Mouse (Mus musculus): ENCODE data around the gene C1rl.
A peak's percentile ranks its signal among the peaks of the same experiment; 100 is the strongest.
"Not testable (repeated sequence)": the region's sequence is repeated elsewhere in the genome, so short reads cannot be mapped to it uniquely, and the experiment has no call there.

The C1rl gene

GRCm38 (mm10) chr6:124471783-124472638 lies 20.9 kb upstream of the C1rl start:
- DNase-seq (ENCODE audit: low read depth, low spot score), result not testable (repeated sequence)

GRCm38 (mm10) chr6:124472801-124473200 lies 20.1 kb upstream of the C1rl start:
- DNase-seq (ENCODE audit: low read depth, low spot score), result peak; percentile 90

GRCm38 (mm10) chr6:124474621-124475020 lies 18.3 kb upstream of the C1rl start:
- DNase-seq (ENCODE audit: low read depth, low spot score), result peak; percentile 94

GRCm38 (mm10) chr6:124475335-124476075 lies 17.4 kb upstream of the C1rl start:
- peak; percentile 67 for DNase-seq (ENCODE audit: low read depth, low spot score)

- peak; percentile 57 for DNase-seq (ENCODE audit: low read depth, low spot score)
Observed at GRCm38 (mm10) chr6:124476216-124476615, 16.7 kb upstream of the C1rl start.

- no peak for DNase-seq (ENCODE audit: low read depth, low spot score)
Observed at GRCm38 (mm10) chr6:124476796-124477195, 16.1 kb upstream of the C1rl start.

GRCm38 (mm10) chr6:124477221-124477655 lies 15.7 kb upstream of the C1rl start:
- peak; percentile 75 for DNase-seq (ENCODE audit: low read depth, low spot score)

- peak; percentile 86 for DNase-seq (ENCODE audit: low read depth, low spot score)
Observed at GRCm38 (mm10) chr6:124477922-124478651, 14.8 kb upstream of the C1rl start.

- DNase-seq (ENCODE audit: low read depth, low spot score), result peak; percentile 72
Observed at GRCm38 (mm10) chr6:124478874-124479572, 13.9 kb upstream of the C1rl start.

- DNase-seq (ENCODE audit: low read depth, low spot score), result peak; percentile 88
Observed at GRCm38 (mm10) chr6:124479573-124479930, 13.4 kb upstream of the C1rl start.

GRCm38 (mm10) chr6:124480295-124480694 lies 12.6 kb upstream of the C1rl start:
- peak; percentile 75 for DNase-seq (ENCODE audit: low read depth, low spot score)

- DNase-seq (ENCODE audit: low read depth, low spot score), result peak; percentile 90
Observed at GRCm38 (mm10) chr6:124481571-124481970, 11.3 kb upstream of the C1rl start.

GRCm38 (mm10) chr6:124483831-124484230 lies 9.1 kb upstream of the C1rl start:
- not testable (repeated sequence) for DNase-seq (ENCODE audit: low read depth, low spot score)

- DNase-seq (ENCODE audit: low read depth, low spot score), result no peak
Observed at GRCm38 (mm10) chr6:124484851-124485250, 8.1 kb upstream of the C1rl start.

- DNase-seq (ENCODE audit: low read depth, low spot score), result peak; percentile 92
Observed at GRCm38 (mm10) chr6:124485414-124486144, 7.3 kb upstream of the C1rl start.

- DNase-seq (ENCODE audit: low read depth, low spot score), result no peak
Observed at GRCm38 (mm10) chr6:124487509-124487908, 5.4 kb upstream of the C1rl start.

GRCm38 (mm10) chr6:124488952-124489351 lies 4.0 kb upstream of the C1rl start:
- no peak for DNase-seq (ENCODE audit: low read depth, low spot score)

GRCm38 (mm10) chr6:124491427-124491826 lies 1.5 kb upstream of the C1rl start:
- no peak for DNase-seq (ENCODE audit: low read depth, low spot score)

GRCm38 (mm10) chr6:124493886-124494285 lies 973 bp downstream of the C1rl start:
- DNase-seq (ENCODE audit: low read depth, low spot score), result no peak

GRCm38 (mm10) chr6:124496054-124496453 lies 3.1 kb downstream of the C1rl start:
- no peak for DNase-seq (ENCODE audit: low read depth, low spot score)
